Mouse (Mus musculus) limb, embryonic 14.5 days (tissue): Measurements from ENCODE around the gene Olfr52. TPM values are rescaled to one million over a fixed set of nuclear protein-coding genes. Genes with fewer than 3 reads are reported as not detected.

Experiments
- ATAC-seq: fragments of 200-750 bp; cut with Nextera tagmentation; 2 replicates; pipeline ENCODE4 v1.8.0; 2017; ENCODE audit warnings: low read depth, moderate number of reproducible peaks, moderate TSS enrichment; ENCODE audit not compliant: low FRiP score
- DNase-seq: peaks from one replicate; pipeline ENCODE4 v3.0.0-alpha.2; 2015; ENCODE audit warnings: low spot score
- H3K27ac ChIP-seq: fragments of 300-500 bp; sonication (generic); replicated peaks from 2 replicates; pipeline ENCODE4 v1.5.1; 2014; ENCODE audit warnings: low read depth, mild to moderate bottlenecking, low read length, moderate library complexity, mixed read lengths
- H3K27me3 ChIP-seq: fragments of 300-500 bp; sonication (generic); 2 replicates; pipeline ENCODE4 v1.6.1; 2014; ENCODE audit warnings: low read length, mixed read lengths; ENCODE audit not compliant: control insufficient read depth, insufficient read depth
- H3K36me3 ChIP-seq: fragments of 300-500 bp; sonication (generic); 2 replicates; pipeline ENCODE4 v1.6.1; 2014; ENCODE audit warnings: mild to moderate bottlenecking, low read length, moderate library complexity, mixed read lengths; ENCODE audit not compliant: control insufficient read depth, insufficient read depth
- H3K4me1 ChIP-seq: fragments of 300-500 bp; sonication (generic); 2 replicates; pipeline ENCODE4 v1.6.1; 2014; ENCODE audit warnings: antibody characterized with exemption, low read length, mixed read lengths; ENCODE audit not compliant: control insufficient read depth, insufficient read depth
- H3K4me2 ChIP-seq: fragments of 300-500 bp; sonication (generic); replicated peaks from 2 replicates; pipeline ENCODE4 v1.6.1; 2014; ENCODE audit warnings: low read depth, mild to moderate bottlenecking, low read length, moderate library complexity; ENCODE audit not compliant: severe bottlenecking
- H3K4me3 ChIP-seq: fragments of 300-500 bp; sonication (generic); replicated peaks from 2 replicates; pipeline ENCODE4 v1.5.1; 2014; ENCODE audit warnings: low read length
- H3K9ac ChIP-seq: fragments of 300-500 bp; sonication (generic); 2 replicates; pipeline ENCODE4 v1.6.1; 2014; ENCODE audit warnings: mild to moderate bottlenecking, low read depth, low read length, moderate library complexity; ENCODE audit not compliant: severe bottlenecking
- H3K9me3 ChIP-seq: fragments of 300-500 bp; sonication (generic); 2 replicates; pipeline ENCODE4 v1.6.1; 2016; ENCODE audit warnings: low read length; ENCODE audit not compliant: control insufficient read depth
- POLR2A ChIP-seq: fragments of 200-500 bp; IDR thresholded peaks from 2 replicates; pipeline ENCODE4 v1.8.0; 2012; ENCODE audit warnings: inconsistent platforms, mild to moderate bottlenecking, moderate library complexity, borderline replicate concordance; ENCODE audit not compliant: insufficient read depth, insufficient read length; ENCODE audit errors: extremely low read depth
- WGBS: fragments of 180-500 bp; shearing (Covaris S2); extraction: QIAGEN DNeasy Blood & Tissue Kit; methylation state at CpG from one replicate; pipeline ENCODE4 v1.1.7; 2014; 5-methylcytosine and 5-hydroxymethylcytosine counted together
- polyA plus RNA-seq, 2 experiments: library from polyadenylated mRNA; depleted of rRNA in 1 of 2; stranded (reverse) in 1 of 2; unstranded in 1 of 2; fragments of >200 nt; fragmentation: Nextera tagmentation in 1 of 2; extraction: Ambion mirVana in 1 of 2; gene quantifications; 2 replicates each; pipeline versions ENCODE4 v1.2.1 to v1.2.3; 2012 to 2014

Olfr52 gene
- polyA plus RNA-seq (2012; rRNA removed) (not detected in 2 replicates), polyA plus RNA-seq (2014; fragmentation: Nextera tagmentation; extraction: Ambion mirVana) (not detected in 2 replicates)

GRCm38 (mm10) chr2:86185583-86185982, at the start of gene Olfr52:
Olfr52 (minus strand) TSS chr2:86185683.
- Histone ChIP-seq H3K9me3 (no peaks in the 10 kb centered on the region), H3K9ac (no peak within 1 kb of the TSS), H3K4me3 (no peak within 1 kb of the TSS), H3K27ac (no peak within 1 kb of the TSS), H3K4me2 (no peak within 1 kb of the TSS), H3K36me3 (no peaks in the 10 kb centered on the region), H3K4me1 (no peaks in the 10 kb centered on the region), H3K27me3 (no peaks in the 10 kb centered on the region)
- no peak for TF ChIP-seq POLR2A
- no peak for ATAC-seq
- no peak for DNase-seq

GRCm38 (mm10) chr2:86231301-86231700, 45.8 kb upstream of the Olfr52 start, which contains the start of gene Olfr1047:
Olfr1047 (minus strand) TSS chr2:86231401.
- DNase-seq = no peak
- no peak for ATAC-seq
- Histone ChIP-seq H3K27ac (no peak within 1 kb of the TSS), H3K9ac (no peak within 1 kb of the TSS), H3K27me3 (no peaks in the 10 kb centered on the region), H3K9me3 (no peaks in the 10 kb centered on the region), H3K36me3 (no peaks in the 10 kb centered on the region), H3K4me3 (no peak within 1 kb of the TSS), H3K4me1 (no peaks in the 10 kb centered on the region), H3K4me2 (no peak within 1 kb of the TSS)
- 89% methylated on average over 1 of the region's 1 CpGs for WGBS
- no peak for TF ChIP-seq POLR2A

GRCm38 (mm10) chr2:86219214-86219613, 33.7 kb upstream of the Olfr52 start, which contains the start of gene Olfr1046:
Olfr1046 (minus strand) TSS chr2:86219314.
- ATAC-seq (no peak), DNase-seq (no peak)
- TF ChIP-seq POLR2A = no peak
- no peak within 1 kb of the TSS for H3K9ac ChIP-seq
- no peaks in the 10 kb centered on the region for H3K36me3 ChIP-seq
- no peak within 1 kb of the TSS for H3K4me2 ChIP-seq
- H3K27ac ChIP-seq = no peak within 1 kb of the TSS
- H3K9me3 ChIP-seq = no peaks in the 10 kb centered on the region
- no peaks in the 10 kb centered on the region for H3K4me1 ChIP-seq
- no peaks in the 10 kb centered on the region for H3K27me3 ChIP-seq
- no peak within 1 kb of the TSS for H3K4me3 ChIP-seq
- 70% methylated on average over 2 of the region's 2 CpGs for WGBS

- no peak for TF ChIP-seq POLR2A
- no peak within 1 kb of the TSS for H3K4me2 ChIP-seq
- H3K9me3 ChIP-seq = no peaks in the 10 kb centered on the region
- H3K4me3 ChIP-seq = no peak within 1 kb of the TSS
- no peaks in the 10 kb centered on the region for H3K4me1 ChIP-seq
- H3K27me3 ChIP-seq = no peaks in the 10 kb centered on the region
- DNase-seq (no peak), ATAC-seq (no peak)
- H3K27ac ChIP-seq = no peak within 1 kb of the TSS
- no peak within 1 kb of the TSS for H3K9ac ChIP-seq
- no peaks in the 10 kb centered on the region for H3K36me3 ChIP-seq
These were observed 17.4 kb upstream of the Olfr52 start, which contains the start of gene Olfr1045 for GRCm38 (mm10) chr2:86202909-86203308. Olfr1045 (minus strand) TSS chr2:86203009.

- TF ChIP-seq POLR2A = no peak
- no peak for ATAC-seq
- 26% methylated on average over 1 of the region's 1 CpGs for WGBS
- H3K9me3 ChIP-seq = no peaks in the 10 kb centered on the region
- no peak overlapping the region for H3K27ac ChIP-seq
- no peak overlapping the region for H3K4me3 ChIP-seq
- no peaks in the 10 kb centered on the region for H3K4me1 ChIP-seq
- no peaks in the 10 kb centered on the region for H3K27me3 ChIP-seq
- DNase-seq = no peak
- H3K4me2 ChIP-seq = no peak overlapping the region
- H3K9ac ChIP-seq = no peak overlapping the region
- no peaks in the 10 kb centered on the region for H3K36me3 ChIP-seq
These were observed 10.4 kb upstream of the Olfr52 start for GRCm38 (mm10) chr2:86195863-86196262.

- no peaks in the 10 kb centered on the region for H3K9me3 ChIP-seq
- no peak overlapping the region for H3K9ac ChIP-seq
- DNase-seq (no peak), ATAC-seq (no peak)
- WGBS = 69% methylated on average over 3 of the region's 3 CpGs
- TF ChIP-seq POLR2A = no peak
- H3K4me2 ChIP-seq = no peak overlapping the region
- no peak overlapping the region for H3K27ac ChIP-seq
- H3K4me1 ChIP-seq = no peaks in the 10 kb centered on the region
- H3K36me3 ChIP-seq = no peaks in the 10 kb centered on the region
- H3K27me3 ChIP-seq = no peaks in the 10 kb centered on the region
- H3K4me3 ChIP-seq = no peak overlapping the region
These were observed 5.5 kb downstream of the Olfr52 start for GRCm38 (mm10) chr2:86179950-86180349.
